Mouse (Mus musculus): ENCODE measurements around the gene Srp9. TPM values are rescaled to one million over a fixed set of nuclear protein-coding genes. Genes with fewer than 3 reads are reported as not detected.

Gene Srp9
- total and polyA plus RNA-seq, 3 experiments: 29.4 to 47.6 (median 40.5) TPM

- Histone ChIP-seq H3K27ac (no peak overlapping the region), H3K4me3 (no peak overlapping the region), H3K36me3 (ENCODE audit: control insufficient read depth, insufficient read depth, low read length) (no peaks in the 10 kb centered on the region), H3K4me1 (ENCODE audit: control insufficient read depth, insufficient read depth, low read length) (no peaks in the 10 kb centered on the region), H3K79me2 (replicated peaks; ENCODE audit: control insufficient read depth, insufficient read depth, low read length) (no peaks in the 10 kb centered on the region), H3K27me3 (ENCODE audit: control insufficient read depth, insufficient read depth, low read length) (no peaks in the 10 kb centered on the region), H3K9ac (ENCODE audit: low read depth, low read length) (no peak overlapping the region)
- WGBS: 80% methylated on average over 5 of the region's 5 CpGs
- intact Hi-C loops (cut with DNase I): no loop called here
- no peak for TF ChIP-seq EP300 (IDR thresholded peaks at IDR 0.05; ENCODE audit: insufficient read depth, low read depth, low read length)
- no peak for TF ChIP-seq CTCF (IDR thresholded peaks at IDR 0.05)
- TF ChIP-seq POLR2A (IDR thresholded peaks at IDR 0.05; ENCODE audit: insufficient read depth, low read depth, low read length): no peak
- no peak for DNase-seq
Observed at GRCm38 (mm10) chr1:182181456-182182305, 57.1 kb downstream of the Srp9 start.

Other genes starting within 250 kb of the Srp9 start
- 100 to 1,000 TPM; 101 to 124 TPM for gene Enah, start 104.7 kb upstream of the Srp9 start, total RNA-seq (2021)
- gene Enah, start 104.7 kb upstream of the Srp9 start, polyA plus RNA-seq (2012; rRNA removed): 28.3 and 39.7 TPM in 2 replicates
- not detected for gene Vmn1r1, start 39.7 kb downstream of the Srp9 start, total RNA-seq (2021)
- not detected in 2 replicates for gene Vmn1r1, start 39.7 kb downstream of the Srp9 start, polyA plus RNA-seq (2012; rRNA removed)
- gene Degs1, start 158.1 kb downstream of the Srp9 start, total RNA-seq (2021): 10 to 100 TPM; 50.3 to 54.1 TPM
- gene Degs1, start 158.1 kb downstream of the Srp9 start, polyA plus RNA-seq (2012; rRNA removed): 51.0 and 98.3 TPM in 2 replicates
- 10 to 100 TPM; 20.4 to 20.9 TPM for gene Fbxo28, start 216.9 kb downstream of the Srp9 start, total RNA-seq (2021)
- 7.1 and 10.8 TPM in 2 replicates for gene Fbxo28, start 216.9 kb downstream of the Srp9 start, polyA plus RNA-seq (2012; rRNA removed)

All from heart, adult 2 months (tissue).